Mouse (Mus musculus) inflammation-experienced regulatory T-cells (primary cell): ENCODE measurements around the gene Tmed9. TPM values are rescaled to one million over a fixed set of nuclear protein-coding genes. Genes with fewer than 3 reads are reported as not detected.

Source experiments
- polyA plus RNA-seq, 2 experiments: library from polyadenylated mRNA; unstranded; fragments of 100-300 nt; shearing (Covaris generic); gene quantifications; one replicate each; pipeline ENCODE4 v1.2.1; 2017

Gene Tmed9
- polyA plus RNA-seq: 100 to 1,000 TPM; 266 to 288 TPM

DNA sequence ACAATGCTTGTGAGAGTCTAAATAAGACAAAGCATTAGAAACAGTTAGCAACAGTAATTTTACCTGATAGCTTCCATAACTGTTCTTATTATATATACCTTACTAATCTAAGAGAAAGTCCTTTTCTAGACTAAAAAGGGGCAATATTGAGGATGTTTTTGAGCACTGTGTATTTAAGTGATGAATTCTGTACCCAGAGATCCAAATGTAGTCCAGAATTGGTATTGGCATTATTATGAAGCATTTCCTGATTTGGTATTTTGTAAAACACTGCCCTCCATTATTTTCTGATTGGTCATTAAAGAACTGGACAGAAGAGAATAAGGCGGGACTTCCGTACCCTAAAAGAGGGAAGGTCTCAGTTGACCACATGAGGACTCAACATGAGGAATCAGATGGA is at the start of gene Tmed9:
Gene Tmed9, plus strand, starts transcription at position 301 of the 400 bp plus-strand sequence.

GRCm38 (mm10) chr13:55529198-55529915 is 44.2 kb upstream of the Tmed9 start, which contains the start of gene Dok3:
TSS of gene Dok3 (minus strand) at chr13:55529296.

DNA sequence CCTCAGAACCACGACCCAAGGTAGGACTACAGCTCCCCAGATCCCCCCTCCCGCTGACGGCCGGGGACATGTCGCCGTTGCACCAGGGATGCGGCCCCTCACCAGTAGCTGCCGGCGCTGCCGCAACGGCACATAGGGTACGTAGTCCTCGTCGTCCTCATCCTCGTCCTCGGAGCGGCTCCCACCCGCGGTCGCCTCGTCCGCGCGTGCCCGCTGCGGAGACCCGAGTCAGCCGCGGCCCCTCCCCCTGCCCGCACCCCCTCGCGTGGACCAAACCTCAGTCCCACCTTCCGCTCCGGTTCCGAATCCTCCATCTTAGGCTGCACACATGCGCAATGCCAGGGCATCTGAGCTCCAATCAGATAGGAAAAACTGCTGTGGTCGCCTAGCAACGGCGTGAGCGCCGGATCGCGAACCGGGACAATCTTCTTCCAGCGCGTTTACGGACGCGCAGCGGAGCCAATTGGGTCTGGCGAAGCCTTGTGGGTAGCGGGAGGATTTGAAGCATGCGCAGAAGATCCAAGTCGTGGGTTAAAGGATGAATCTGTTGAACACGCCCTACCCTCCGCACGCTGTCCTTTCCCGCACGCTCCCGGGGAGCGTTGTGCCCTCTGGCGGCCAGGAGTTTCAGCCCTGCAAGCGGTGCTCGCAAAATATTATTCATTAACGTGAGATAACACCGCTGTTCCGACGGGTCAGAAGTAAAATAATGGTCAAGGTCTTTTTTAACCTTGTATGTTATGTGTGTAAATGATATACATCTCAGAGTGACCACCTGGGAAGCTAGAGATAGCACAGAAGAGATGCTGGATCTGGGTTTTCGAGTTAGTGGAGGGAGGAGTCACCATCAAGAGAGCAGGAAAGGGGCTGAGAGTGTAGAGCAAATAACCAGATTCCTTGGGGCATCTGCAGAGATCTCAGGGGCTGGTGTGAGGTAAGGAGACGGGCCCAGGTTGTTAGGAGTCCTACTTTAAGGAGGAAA is 37.0 kb upstream of the Tmed9 start, which contains the start of gene Ddx41:
Gene Ddx41, minus strand, starts transcription at position 465 of the 982 bp plus-strand sequence.

GRCm38 (mm10) chr13:55571027-55571751 is 2.3 kb upstream of the Tmed9 start, which contains the start of gene Fam193b:
TSS of gene Fam193b (minus strand) at chr13:55571120.

DNA sequence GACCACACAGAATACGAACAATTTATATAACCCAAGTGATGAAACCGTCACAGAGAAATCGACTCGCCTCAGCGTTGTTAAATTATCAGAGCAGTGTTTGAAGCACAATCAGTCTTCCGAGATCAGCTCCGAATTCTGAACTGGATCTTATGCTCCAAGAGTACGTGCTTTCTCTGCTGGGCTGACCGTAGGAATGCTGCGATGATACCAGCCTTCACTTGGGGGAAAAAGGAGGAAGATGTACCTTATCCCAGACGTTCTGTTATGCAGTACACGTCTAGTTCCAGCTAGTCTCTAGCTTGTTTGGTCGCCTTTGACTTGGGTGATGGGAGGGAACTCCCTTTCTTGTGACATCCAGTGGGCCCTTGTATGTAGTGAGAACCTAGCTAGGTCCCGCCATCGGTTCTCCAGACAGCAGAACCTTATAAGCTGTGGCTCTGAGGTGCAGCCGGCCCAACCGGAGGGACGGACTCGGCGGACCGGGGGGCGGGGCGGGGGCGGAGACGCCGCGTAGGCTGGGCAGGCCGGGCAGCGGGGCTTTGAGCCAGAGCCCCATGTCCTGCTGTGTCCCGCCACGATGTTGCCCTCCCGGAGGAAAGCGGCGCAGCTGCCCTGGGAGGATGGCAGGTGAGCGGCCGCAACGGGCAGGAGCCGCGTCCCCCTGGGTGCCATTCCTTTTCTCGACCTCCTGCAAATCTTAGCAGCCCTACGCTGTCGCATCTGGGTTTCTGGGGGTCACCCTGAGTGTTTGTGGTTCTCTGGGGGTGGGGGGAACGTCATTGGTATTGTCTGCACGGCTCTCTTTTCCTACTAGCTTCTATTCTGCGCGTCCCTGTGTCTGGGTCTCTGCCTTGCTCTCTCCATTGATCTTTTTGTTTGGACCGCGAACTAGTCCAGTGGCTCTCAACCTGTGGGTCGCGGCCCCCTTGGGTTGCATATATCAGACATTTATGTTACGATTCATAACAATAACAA is 26.3 kb downstream of the Tmed9 start, which contains the start of gene B4galt7:
Gene B4galt7, plus strand, starts transcription at position 331 of the 975 bp plus-strand sequence.

DNA sequence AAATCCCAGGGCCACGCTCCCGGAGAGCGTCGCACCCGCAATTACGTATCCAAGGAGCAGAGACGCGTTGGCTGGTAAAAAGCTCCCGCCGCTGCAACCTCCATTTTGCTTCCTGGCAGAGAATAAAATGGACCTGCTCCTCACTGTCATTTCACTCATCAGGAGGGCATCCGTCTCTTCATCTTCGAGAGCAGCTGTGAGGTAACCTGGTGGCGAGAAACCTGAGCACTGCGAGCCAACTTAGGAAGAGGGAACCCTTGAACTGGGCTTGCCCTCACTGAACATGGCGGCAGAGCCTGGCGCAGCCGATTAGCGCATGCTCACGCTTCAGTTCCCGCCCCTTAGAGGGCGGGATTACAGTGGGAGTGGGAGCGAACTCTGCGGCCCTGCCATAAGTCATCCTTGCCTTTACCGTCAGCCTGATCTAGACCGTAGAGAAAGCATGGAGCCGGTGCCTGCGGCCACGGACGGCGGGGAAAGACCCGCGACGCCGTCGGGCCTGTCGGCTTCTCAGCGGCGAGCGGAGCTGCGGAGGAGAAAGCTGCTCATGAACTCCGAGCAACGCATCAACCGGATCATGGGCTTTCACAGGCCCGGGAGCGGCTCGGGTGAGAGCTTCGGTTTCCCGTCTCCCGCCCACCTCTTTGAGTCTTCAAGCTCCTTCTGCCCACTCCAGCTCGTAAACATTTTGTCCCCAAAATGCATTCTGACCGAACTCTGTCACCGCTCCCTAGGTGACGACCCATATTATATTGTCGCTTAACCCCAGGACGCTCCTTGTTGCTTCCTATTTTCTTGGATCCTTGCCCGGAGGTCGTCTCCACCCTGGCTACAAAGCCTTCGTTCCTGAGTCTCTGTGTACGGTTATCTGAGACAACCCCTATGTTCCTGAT is 49.4 kb downstream of the Tmed9 start, which contains the start of gene Caml:
Gene Caml, plus strand, starts transcription at position 357 of the 893 bp plus-strand sequence.

GRCm38 (mm10) chr13:55634639-55635127 is 61.2 kb downstream of the Tmed9 start, which contains the start of gene Ddx46:
TSS of gene Ddx46 (plus strand) at chr13:55635027.

Other genes with a start within 250 kb of the Tmed9 start
- gene Mxd3, start 243.9 kb upstream of the Tmed9 start, polyA plus RNA-seq: 1 to 10 TPM in 1 of 2 experiments, under 1 TPM in 1; 0.51 to 1.2 TPM
- 100 to 1,000 TPM; 138 to 149 TPM for gene Lman2, start 210.9 kb upstream of the Tmed9 start, polyA plus RNA-seq
- gene Rgs14, start 204.0 kb upstream of the Tmed9 start, polyA plus RNA-seq: 100 to 1,000 TPM; 144 to 172 TPM
- gene Slc34a1, start 175.5 kb upstream of the Tmed9 start, polyA plus RNA-seq: under 1 TPM; 0.05 to 0.13 TPM
- not detected for gene Pfn3, start 158.5 kb upstream of the Tmed9 start, polyA plus RNA-seq
- gene F12, start 146.9 kb upstream of the Tmed9 start, polyA plus RNA-seq: not detected
- gene Grk6, start 128.7 kb upstream of the Tmed9 start, polyA plus RNA-seq: 100 to 1,000 TPM; 281 to 356 TPM
- 1 to 10 TPM; 1.7 to 2.1 TPM for gene Prr7, start 109.5 kb upstream of the Tmed9 start, polyA plus RNA-seq
- gene Dbn1, start 85.6 kb upstream of the Tmed9 start, polyA plus RNA-seq: not detected
- gene Pdlim7, start 60.1 kb upstream of the Tmed9 start, polyA plus RNA-seq: 10 to 100 TPM; 14.8 to 15.1 TPM
- gene Dok3, start 44.4 kb upstream of the Tmed9 start, polyA plus RNA-seq: 1 to 10 TPM; 2.4 to 8.6 TPM
- 10 to 100 TPM; 78.5 to 92.3 TPM for gene Ddx41, start 37.1 kb upstream of the Tmed9 start, polyA plus RNA-seq
- gene Fam193b, start 2.6 kb upstream of the Tmed9 start, polyA plus RNA-seq: 10 to 100 TPM; 53.3 to 66.9 TPM
- gene B4galt7, start 26.2 kb downstream of the Tmed9 start, polyA plus RNA-seq: 10 to 100 TPM; 37.2 to 52.2 TPM
- 10 to 100 TPM; 32.7 to 40.6 TPM for gene Caml, start 49.3 kb downstream of the Tmed9 start, polyA plus RNA-seq
- gene Ddx46, start 61.3 kb downstream of the Tmed9 start, polyA plus RNA-seq: 10 to 100 TPM; 60.5 to 74.3 TPM
- 10 to 100 TPM; 19.0 to 26.0 TPM for gene B230219D22Rik, start 119.4 kb downstream of the Tmed9 start, polyA plus RNA-seq
- gene Txndc15, start 140.9 kb downstream of the Tmed9 start, polyA plus RNA-seq: 10 to 100 TPM; 51.4 to 65.6 TPM
- gene Pcbd2, start 153.6 kb downstream of the Tmed9 start, polyA plus RNA-seq: 10 to 100 TPM; 50.3 to 54.4 TPM
- 1 to 10 TPM in 1 of 2 experiments, not detected in 1; 1.6 TPM for gene Catsper3, start 210.8 kb downstream of the Tmed9 start, polyA plus RNA-seq